8 mouse cellular contexts compared by ENCODE assay signal in the genomic region with DNA sequence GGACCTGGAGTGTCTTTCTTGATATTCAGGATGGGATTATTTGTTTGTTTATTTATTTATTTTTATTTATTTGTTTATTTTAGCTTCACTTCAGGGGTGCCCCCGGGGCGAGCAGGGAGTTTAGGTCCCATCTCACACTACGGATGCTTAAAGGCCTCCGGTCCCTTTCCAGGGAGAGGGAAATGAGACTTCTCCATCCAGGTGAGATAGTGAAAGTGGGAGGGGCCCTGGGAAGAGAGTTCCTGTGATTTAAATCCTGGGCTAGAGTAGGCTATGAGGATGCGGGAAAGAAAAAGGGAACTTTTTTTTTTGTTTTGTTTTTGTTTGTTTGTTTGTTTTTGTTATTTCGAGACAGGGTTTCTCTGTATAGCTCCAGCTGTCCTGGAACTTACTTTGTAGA. TPM values are rescaled to one million over a fixed set of nuclear protein-coding genes. Genes with fewer than 3 reads are reported as not detected.
DNase-seq lines count a peak whose midpoint lies in the region; ATAC-seq and TF ChIP-seq lines count a peak whose summit lies in the region.

No protein-coding gene starts in this region.

- no peaks in the 10 kb centered on the region; the same call in none of the 2 replicates for H3K4me1 ChIP-seq in lung, adult 2 months (ENCODE audit: control insufficient read depth, insufficient read depth, low read length)
- peaks cover 19% of the 10 kb centered on the region for H3K4me1 ChIP-seq in embryonic facial prominence, embryonic 15.5 days
- H3K4me1 ChIP-seq in limb, embryonic 11.5 days (ENCODE audit: control insufficient read depth, insufficient read depth, low read length), result no peaks in the 10 kb centered on the region
- 0 out of 2 replicates have a peak, but pooled peaks cover 8% of the 10 kb centered on the region for H3K4me1 ChIP-seq in neural tube, embryonic 14.5 days (ENCODE audit: control insufficient read depth, insufficient read depth, low read length)

- 28% methylated on average over 6 of the region's 6 CpGs for WGBS in lung, adult 2 months
- 29% methylated on average over 6 of the region's 6 CpGs for WGBS in embryonic facial prominence, embryonic 15.5 days
- 39% methylated on average over 6 of the region's 6 CpGs for WGBS in limb, embryonic 11.5 days
- WGBS in neural tube, embryonic 14.5 days, result 37% methylated on average over 6 of the region's 6 CpGs

- 0 out of 2 replicates have a peak overlapping the region, but pooled peaks have one; percentile 12 for H3K27ac ChIP-seq in embryonic facial prominence, embryonic 15.5 days (replicated peaks)
- no peak overlapping the region for H3K27ac ChIP-seq in limb, embryonic 11.5 days (replicated peaks; ENCODE audit: low read depth, low read length)
- H3K27ac ChIP-seq in neural tube, embryonic 14.5 days (ENCODE audit: low read depth, low read length), result no peak overlapping the region

- H3K36me3 ChIP-seq in embryonic facial prominence, embryonic 15.5 days, result peaks cover 8% of the 10 kb centered on the region
- no peaks in the 10 kb centered on the region for H3K36me3 ChIP-seq in limb, embryonic 11.5 days (ENCODE audit: control insufficient read depth, insufficient read depth, low read length)
- peaks cover 3% of the 10 kb centered on the region; the same call in 1 of the 2 replicates for H3K36me3 ChIP-seq in neural tube, embryonic 14.5 days (ENCODE audit: control insufficient read depth, insufficient read depth, low read length)

- no peak for ATAC-seq in embryonic facial prominence, embryonic 15.5 days (ENCODE audit: insufficient number of reproducible peaks, low FRiP score, low TSS enrichment, low read depth)
- ATAC-seq in limb, embryonic 11.5 days (ENCODE audit: insufficient number of reproducible peaks, low FRiP score, low TSS enrichment, low read depth), result no peak
- no peak for ATAC-seq in neural tube, embryonic 14.5 days (ENCODE audit: low read depth)

- no peak for TF ChIP-seq CTCF in lung, adult 2 months (IDR thresholded peaks at IDR 0.05; ENCODE audit: insufficient read depth, low read length)

- no peak for TF ChIP-seq POLR2A in lung, adult 2 months (IDR thresholded peaks at IDR 0.05; ENCODE audit: borderline replicate concordance, extremely low read depth, low read depth, low read length)

- no peaks in the 10 kb centered on the region for H3K27me3 ChIP-seq in embryonic facial prominence, embryonic 15.5 days
- H3K27me3 ChIP-seq in limb, embryonic 11.5 days (ENCODE audit: control insufficient read depth, insufficient read depth, low read length), result no peaks in the 10 kb centered on the region
- no peaks in the 10 kb centered on the region for H3K27me3 ChIP-seq in neural tube, embryonic 14.5 days (ENCODE audit: control insufficient read depth, insufficient read depth, low read length)

- peak overlapping the region; percentile 27 for H3K9ac ChIP-seq in embryonic facial prominence, embryonic 15.5 days
- peak overlapping the region; percentile 24 for H3K9ac ChIP-seq in limb, embryonic 11.5 days (ENCODE audit: low read length)
- peak overlapping the region; percentile 42; the same call in 1 of the 2 replicates for H3K9ac ChIP-seq in neural tube, embryonic 14.5 days (replicated peaks; ENCODE audit: low read depth, low read length)

- peak overlapping the region; percentile 56 for H3K4me2 ChIP-seq in embryonic facial prominence, embryonic 15.5 days (replicated peaks)
- peak overlapping the region; percentile 51 for H3K4me2 ChIP-seq in limb, embryonic 11.5 days (ENCODE audit: low read depth, severe bottlenecking)
- peak overlapping the region; percentile 66 for H3K4me2 ChIP-seq in neural tube, embryonic 14.5 days (ENCODE audit: low read depth, low read length)

- DNase-seq in lung, adult 2 months, result no peak
- no peak for DNase-seq in lung, postnatal 14 days
- DNase-seq in limb, embryonic 11.5 days (ENCODE audit: low spot score), result no peak
- no peak for DNase-seq in thymus, adult 18-20 months
- no peak for DNase-seq in gastrocnemius, postnatal 25 days
- DNase-seq in left cerebral cortex, adult 8-10 months (ENCODE audit: low spot score in 2 of 2), result no peak

- no peaks in the 10 kb centered on the region for H3K9me3 ChIP-seq in embryonic facial prominence, embryonic 15.5 days (replicated peaks)
- H3K9me3 ChIP-seq in limb, embryonic 11.5 days (ENCODE audit: control insufficient read depth, low read length), result no peaks in the 10 kb centered on the region
- H3K9me3 ChIP-seq in neural tube, embryonic 14.5 days (ENCODE audit: control insufficient read depth, low read length), result no peaks in the 10 kb centered on the region

- H3K4me3 ChIP-seq in lung, adult 2 months (replicated peaks; ENCODE audit: extremely low read depth, low read depth, low read length), result peak overlapping the region; percentile 87
- peak overlapping the region; percentile 51 for H3K4me3 ChIP-seq in embryonic facial prominence, embryonic 15.5 days (replicated peaks)
- H3K4me3 ChIP-seq in limb, embryonic 11.5 days (ENCODE audit: low read depth, low read length), result peak overlapping the region; percentile 42
- H3K4me3 ChIP-seq in neural tube, embryonic 14.5 days (ENCODE audit: low read depth, low read length), result peak overlapping the region; percentile 41

RNA-seq across cellular contexts. Expression of a gene that starts 0.6 kb away (rescaled TPM):
- 216 and 271 TPM in 2 replicates for polyA plus RNA-seq in lung, adult 2 months (2012; rRNA removed)
- polyA plus RNA-seq in embryonic facial prominence, embryonic 15.5 days (2015; fragmentation: Nextera tagmentation; extraction: Ambion mirVana), result 89.4 and 93.7 TPM in 2 replicates
- 79.5 and 80.9 TPM in 2 replicates for polyA plus RNA-seq in limb, embryonic 11.5 days (2014; fragmentation: Nextera tagmentation; extraction: Ambion mirVana)
- polyA plus RNA-seq in neural tube, embryonic 14.5 days (2014; fragmentation: Nextera tagmentation; extraction: Ambion mirVana), result 85.8 and 104 TPM in 2 replicates
- total RNA-seq in gastrocnemius, postnatal 25 days (2021), result 10 to 100 TPM; 12.9 to 13.2 TPM
- total RNA-seq in left cerebral cortex, adult 8-10 months (2022), result 10 to 100 TPM; 42.3 to 53.7 (median 44.3) TPM

RNA-seq across cellular contexts. Expression of a gene that starts 11.0 kb away (rescaled TPM):
- polyA plus RNA-seq in lung, adult 2 months (2012; rRNA removed), result 378 and 395 TPM in 2 replicates
- 223 and 231 TPM in 2 replicates for polyA plus RNA-seq in embryonic facial prominence, embryonic 15.5 days (2015; fragmentation: Nextera tagmentation; extraction: Ambion mirVana)
- polyA plus RNA-seq in limb, embryonic 11.5 days (2014; fragmentation: Nextera tagmentation; extraction: Ambion mirVana), result 284 and 287 TPM in 2 replicates
- 159 and 160 TPM in 2 replicates for polyA plus RNA-seq in neural tube, embryonic 14.5 days (2014; fragmentation: Nextera tagmentation; extraction: Ambion mirVana)
- 100 to 1,000 TPM; 409 to 410 TPM for total RNA-seq in gastrocnemius, postnatal 25 days (2021)
- total RNA-seq in left cerebral cortex, adult 8-10 months (2022), result 100 to 1,000 TPM; 481 to 511 (median 488) TPM

RNA-seq across cellular contexts. Expression of a gene that starts 14.2 kb away (rescaled TPM):
- 20.8 and 21.1 TPM in 2 replicates for polyA plus RNA-seq in lung, adult 2 months (2012; rRNA removed)
- polyA plus RNA-seq in embryonic facial prominence, embryonic 15.5 days (2015; fragmentation: Nextera tagmentation; extraction: Ambion mirVana), result 0.59 and 0.75 TPM in 2 replicates
- polyA plus RNA-seq in limb, embryonic 11.5 days (2014; fragmentation: Nextera tagmentation; extraction: Ambion mirVana), result not detected in 2 replicates
- 0.22 and 0.82 TPM in 2 replicates for polyA plus RNA-seq in neural tube, embryonic 14.5 days (2014; fragmentation: Nextera tagmentation; extraction: Ambion mirVana)
- 1 to 10 TPM; 2.8 to 6.3 TPM for total RNA-seq in gastrocnemius, postnatal 25 days (2021)
- total RNA-seq in left cerebral cortex, adult 8-10 months (2022), result 1 to 10 TPM in 1 of 4 experiments, under 1 TPM in 3; 0.73 to 2.0 (median 0.92) TPM

RNA-seq across cellular contexts. Expression of a gene that starts 44.1 kb away (rescaled TPM):
- polyA plus RNA-seq in lung, adult 2 months (2012; rRNA removed), result not detected in 2 replicates
- polyA plus RNA-seq in embryonic facial prominence, embryonic 15.5 days (2015; fragmentation: Nextera tagmentation; extraction: Ambion mirVana), result 5.1 TPM in 1 of 2 replicates, not detected in the other
- 6.1 TPM in 1 of 2 replicates, not detected in the other for polyA plus RNA-seq in limb, embryonic 11.5 days (2014; fragmentation: Nextera tagmentation; extraction: Ambion mirVana)
- polyA plus RNA-seq in neural tube, embryonic 14.5 days (2014; fragmentation: Nextera tagmentation; extraction: Ambion mirVana), result 8.5 TPM in 1 of 2 replicates, not detected in the other
- total RNA-seq in gastrocnemius, postnatal 25 days (2021), result 1 to 10 TPM in 1 of 2 experiments, not detected in 1; 3.8 TPM
- total RNA-seq in left cerebral cortex, adult 8-10 months (2022), result not detected

RNA-seq across cellular contexts. Expression of a gene that starts 53.4 kb away (rescaled TPM):
- polyA plus RNA-seq in lung, adult 2 months (2012; rRNA removed), result 18.5 and 20.0 TPM in 2 replicates
- 10.0 and 11.8 TPM in 2 replicates for polyA plus RNA-seq in embryonic facial prominence, embryonic 15.5 days (2015; fragmentation: Nextera tagmentation; extraction: Ambion mirVana)
- polyA plus RNA-seq in limb, embryonic 11.5 days (2014; fragmentation: Nextera tagmentation; extraction: Ambion mirVana), result 11.8 and 13.3 TPM in 2 replicates
- polyA plus RNA-seq in neural tube, embryonic 14.5 days (2014; fragmentation: Nextera tagmentation; extraction: Ambion mirVana), result 5.3 and 6.3 TPM in 2 replicates
- total RNA-seq in gastrocnemius, postnatal 25 days (2021), result 10 to 100 TPM; 15.9 to 20.9 TPM
- total RNA-seq in left cerebral cortex, adult 8-10 months (2022), result 10 to 100 TPM; 30.3 to 44.7 (median 38.7) TPM

Comparison
In these comparisons a context has a peak if more than half of its experiments do, and no peak if none do; other contexts are left out.
1. RNA of a gene that starts 14.2 kb away (polyA plus RNA-seq): 20.8 to 21.1 TPM in lung, adult 2 months; 0.22 to 0.82 TPM in neural tube, embryonic 14.5 days, 0.59 to 0.75 TPM in embryonic facial prominence, embryonic 15.5 days and not detected in limb, embryonic 11.5 days; every median in the first group is over 10 times any median in the second.
2. Peak in every context shown above with its lines, with median percentiles within 50 percentile points of each other: H3K4me3 ChIP-seq, H3K4me2 ChIP-seq and H3K9ac ChIP-seq.